In genomic region chr5:138228026-138228425, GRCm38 (mm10) we compare ENCODE assay signal across 8 mouse cellular contexts. TPM values are rescaled to one million over a fixed set of nuclear protein-coding genes. Genes with fewer than 3 reads are reported as not detected.
DNase-seq lines count a peak whose midpoint lies in the region; ATAC-seq and TF ChIP-seq lines count a peak whose summit lies in the region.
"Had no signal": no experiment of that assay in that cellular context is flagged by ENCODE, and none has a peak within 500 bp of the region (broad histone marks: within the 10 kb centered on the region; RNA-seq: fewer than 3 reads in every experiment).

No protein-coding gene starts in this region.

- H3K4me2 ChIP-seq in hindbrain, postnatal 0 days (ENCODE audit: low read depth, low read length): no peak overlapping the region
- no peak overlapping the region for H3K4me2 ChIP-seq in hindbrain, embryonic 12.5 days (replicated peaks)

- H3K4me3 ChIP-seq in hindbrain, postnatal 0 days (ENCODE audit: low read length): no peak overlapping the region
- H3K4me3 ChIP-seq in hindbrain, embryonic 12.5 days: no peak overlapping the region
- no peak overlapping the region for H3K4me3 ChIP-seq in ES-E14 (ENCODE audit: insufficient read depth in 1 of 2, low read depth in 1 of 2, low read length in 2 of 2, poor library complexity in 1 of 2, severe bottlenecking in 1 of 2)
- no peak overlapping the region for H3K4me3 ChIP-seq in spleen, adult 2 months (ENCODE audit: extremely low read depth, insufficient read depth, insufficient read length)

- ATAC-seq in hindbrain, postnatal 0 days: no peak
- ATAC-seq in hindbrain, embryonic 12.5 days (ENCODE audit: low FRiP score): no peak
- peak; percentile 28 for ATAC-seq in granulocyte monocyte progenitor cell, adult 5-6 weeks (replicated peaks; ENCODE audit: poor library complexity, severe bottlenecking)

- in situ Hi-C loops in ES-E14 (cut with MboI; ENCODE audit: low sequenced_read_pairs in 2 of 2, unreplicated experiment in 2 of 2): no loop called here

- no peaks in the 10 kb centered on the region for H3K27me3 ChIP-seq in hindbrain, postnatal 0 days (ENCODE audit: insufficient read depth, low read length)
- no peaks in the 10 kb centered on the region for H3K27me3 ChIP-seq in hindbrain, embryonic 12.5 days
- no peaks in the 10 kb centered on the region for H3K27me3 ChIP-seq in spleen, adult 2 months (ENCODE audit: control insufficient read depth, insufficient read depth, low read length)

- H3K36me3 ChIP-seq in hindbrain, postnatal 0 days (ENCODE audit: insufficient read depth, low read length): no peaks in the 10 kb centered on the region
- no peaks in the 10 kb centered on the region for H3K36me3 ChIP-seq in hindbrain, embryonic 12.5 days
- H3K36me3 ChIP-seq in ES-E14 (ENCODE audit: control insufficient read depth, insufficient read depth, low read length, poor library complexity, severe bottlenecking): no peaks in the 10 kb centered on the region
- no peaks in the 10 kb centered on the region for H3K36me3 ChIP-seq in spleen, adult 2 months (ENCODE audit: control insufficient read depth, insufficient read depth, low read length)

- no peak overlapping the region for H3K9ac ChIP-seq in hindbrain, postnatal 0 days (replicated peaks; ENCODE audit: low read length)
- H3K9ac ChIP-seq in hindbrain, embryonic 12.5 days: no peak overlapping the region
- no peak overlapping the region for H3K9ac ChIP-seq in ES-E14 (ENCODE audit: insufficient read depth, low read depth, low read length, poor library complexity, severe bottlenecking)

- H3K27ac ChIP-seq in hindbrain, postnatal 0 days: no peak overlapping the region
- no peak overlapping the region for H3K27ac ChIP-seq in hindbrain, embryonic 12.5 days
- no peak overlapping the region for H3K27ac ChIP-seq in ES-E14 (ENCODE audit: insufficient read depth, low read depth, low read length, poor library complexity, severe bottlenecking)
- H3K27ac ChIP-seq in spleen, adult 2 months (ENCODE audit: insufficient read depth, low read length): no peak overlapping the region

- H3K9me3 ChIP-seq in hindbrain, postnatal 0 days (ENCODE audit: low read length): no peaks in the 10 kb centered on the region
- no peaks in the 10 kb centered on the region for H3K9me3 ChIP-seq in hindbrain, embryonic 12.5 days (replicated peaks)
- H3K9me3 ChIP-seq in ES-E14 (ENCODE audit: control insufficient read depth, insufficient read depth, low read depth, low read length): no peaks in the 10 kb centered on the region

- TF ChIP-seq CTCF in hindbrain, postnatal 0 days (IDR thresholded peaks at IDR 0.05; ENCODE audit: low read depth): peak; percentile 56
- TF ChIP-seq CTCF in spleen, adult 2 months (IDR thresholded peaks at IDR 0.05; ENCODE audit: extremely low read depth, insufficient read depth, insufficient read length, insufficient replicate concordance): peak; percentile 29; the same call in 1 of the 2 replicates

- no peak for TF ChIP-seq POLR2A in spleen, adult 2 months (IDR thresholded peaks at IDR 0.05; ENCODE audit: low read depth, low read length)

- DNase-seq in hindbrain, postnatal 0 days (ENCODE audit: low spot score): peak; percentile 9
- DNase-seq in A20 (ENCODE audit: low read depth, low spot score) (peak; percentile 80), ES-E14 (ENCODE audit: low read depth, low spot score) (peak; percentile 60)
- DNase-seq in spleen, adult 2 months (ENCODE audit: low read depth in 1 of 2, low spot score in 2 of 2): peak; percentile 7 to 57
- DNase-seq in urinary bladder, postnatal 4 days (ENCODE audit: low spot score in 2 of 2): no peak

- H3K4me1 ChIP-seq in hindbrain, postnatal 0 days (ENCODE audit: insufficient read depth, low read length): no peaks in the 10 kb centered on the region
- H3K4me1 ChIP-seq in hindbrain, embryonic 12.5 days: no peaks in the 10 kb centered on the region
- no peaks in the 10 kb centered on the region for H3K4me1 ChIP-seq in ES-E14 (ENCODE audit: control insufficient read depth in 2 of 2, insufficient read depth in 2 of 2, low read length in 2 of 2, poor library complexity in 1 of 2)
- H3K4me1 ChIP-seq in spleen, adult 2 months (ENCODE audit: control insufficient read depth, insufficient read depth, insufficient read length): peaks cover 4% of the 10 kb centered on the region; the same call in 1 of the 2 replicates

- 67% methylated on average over 3 of the region's 3 CpGs for WGBS in hindbrain, postnatal 0 days
- 59% methylated on average over 3 of the region's 3 CpGs for WGBS in hindbrain, embryonic 12.5 days
- WGBS in spleen, adult 2 months: 38% methylated on average over 3 of the region's 3 CpGs

TF ChIP-seq in ES-E14, 5 proteins besides CTCF, POLR2A, EP300 and RAD21:
- TF ChIP-seq CHD2 (IDR thresholded peaks at IDR 0.05; ENCODE audit: low read depth, low read length) (no peak), MAFK (IDR thresholded peaks at IDR 0.05; ENCODE audit: insufficient read depth, low read depth, low read length) (no peak), HCFC1 (IDR thresholded peaks at IDR 0.05; ENCODE audit: borderline replicate concordance, insufficient read depth, low read length) (no peak), ZC3H11A (IDR thresholded peaks at IDR 0.05; ENCODE audit: borderline replicate concordance, low read depth, low read length) (no peak), ZNF384 (IDR thresholded peaks at IDR 0.05; ENCODE audit: low read depth, low read length) (no peak)

RNA-seq across cellular contexts. Expression of gene Nxpe5, which starts 2.3 kb away (rescaled TPM):
- total RNA-seq in hindbrain, postnatal 0 days (2014; rRNA removed): 0.37 TPM in 1 of 2 replicates, not detected in the other
- polyA plus RNA-seq in hindbrain, postnatal 0 days (2015; fragmentation: Nextera tagmentation; extraction: Ambion mirVana): 0.06 TPM in 1 of 2 replicates, not detected in the other
- polyA plus RNA-seq in hindbrain, embryonic 12.5 days (2016; fragmentation: Nextera tagmentation; extraction: Ambion mirVana): not detected in 2 replicates
- 0.09 TPM in 1 of 2 replicates, not detected in the other for total RNA-seq in ES-E14 (2012; rRNA removed)
- 2.3 and 4.3 TPM in 2 replicates for total RNA-seq in granulocyte monocyte progenitor cell, adult 5-6 weeks (2014; fragmentation: Nextera tagmentation)
- 1.8 and 2.8 TPM in 2 replicates for total RNA-seq in granulocyte monocyte progenitor cell, adult 5-6 weeks (2017)
- 1.2 and 1.6 TPM in 2 replicates for polyA plus RNA-seq in spleen, adult 2 months (2012; rRNA removed)
- polyA plus RNA-seq: limb, embryonic 14.5 days had no signal

RNA-seq across cellular contexts. Expression of gene Lamtor4, which starts 27.3 kb away (rescaled TPM):
- total RNA-seq in hindbrain, postnatal 0 days (2014; rRNA removed): 65.7 and 80.3 TPM in 2 replicates
- 107 and 110 TPM in 2 replicates for polyA plus RNA-seq in hindbrain, postnatal 0 days (2015; fragmentation: Nextera tagmentation; extraction: Ambion mirVana)
- 54.0 and 60.7 TPM in 2 replicates for polyA plus RNA-seq in hindbrain, embryonic 12.5 days (2016; fragmentation: Nextera tagmentation; extraction: Ambion mirVana)
- total RNA-seq in ES-E14 (2012; rRNA removed): 87.2 and 87.3 TPM in 2 replicates
- 132 and 143 TPM in 2 replicates for total RNA-seq in granulocyte monocyte progenitor cell, adult 5-6 weeks (2014; fragmentation: Nextera tagmentation)
- total RNA-seq in granulocyte monocyte progenitor cell, adult 5-6 weeks (2017): 80.9 and 86.9 TPM in 2 replicates
- 108 and 135 TPM in 2 replicates for polyA plus RNA-seq in spleen, adult 2 months (2012; rRNA removed)

RNA-seq across cellular contexts. Expression of gene Mblac1, which starts 33.9 kb away (rescaled TPM):
- 9.5 and 16.5 TPM in 2 replicates for total RNA-seq in hindbrain, postnatal 0 days (2014; rRNA removed)
- 9.3 and 10.6 TPM in 2 replicates for polyA plus RNA-seq in hindbrain, postnatal 0 days (2015; fragmentation: Nextera tagmentation; extraction: Ambion mirVana)
- polyA plus RNA-seq in hindbrain, embryonic 12.5 days (2016; fragmentation: Nextera tagmentation; extraction: Ambion mirVana): 10.9 and 12.8 TPM in 2 replicates
- 2.5 and 3.1 TPM in 2 replicates for total RNA-seq in ES-E14 (2012; rRNA removed)
- 7.8 and 10.6 TPM in 2 replicates for total RNA-seq in granulocyte monocyte progenitor cell, adult 5-6 weeks (2014; fragmentation: Nextera tagmentation)
- 8.8 and 12.4 TPM in 2 replicates for total RNA-seq in granulocyte monocyte progenitor cell, adult 5-6 weeks (2017)
- 2.6 and 4.0 TPM in 2 replicates for polyA plus RNA-seq in spleen, adult 2 months (2012; rRNA removed)

RNA-seq across cellular contexts. Expression of gene BC037034, which starts 35.8 kb away (rescaled TPM):
- total RNA-seq in hindbrain, postnatal 0 days (2014; rRNA removed): 63.1 and 89.3 TPM in 2 replicates
- polyA plus RNA-seq in hindbrain, postnatal 0 days (2015; fragmentation: Nextera tagmentation; extraction: Ambion mirVana): 13.2 and 13.5 TPM in 2 replicates
- polyA plus RNA-seq in hindbrain, embryonic 12.5 days (2016; fragmentation: Nextera tagmentation; extraction: Ambion mirVana): 18.9 and 20.4 TPM in 2 replicates
- 13.7 and 16.2 TPM in 2 replicates for total RNA-seq in ES-E14 (2012; rRNA removed)
- total RNA-seq in granulocyte monocyte progenitor cell, adult 5-6 weeks (2014; fragmentation: Nextera tagmentation): 66.1 and 68.2 TPM in 2 replicates
- total RNA-seq in granulocyte monocyte progenitor cell, adult 5-6 weeks (2017): 37.8 and 50.5 TPM in 2 replicates
- polyA plus RNA-seq in spleen, adult 2 months (2012; rRNA removed): 114 and 128 TPM in 2 replicates

RNA-seq across cellular contexts. Expression of gene Cnpy4, which starts 40.7 kb away (rescaled TPM):
- total RNA-seq in hindbrain, postnatal 0 days (2014; rRNA removed): 11.0 and 11.1 TPM in 2 replicates
- polyA plus RNA-seq in hindbrain, postnatal 0 days (2015; fragmentation: Nextera tagmentation; extraction: Ambion mirVana): 20.8 and 23.4 TPM in 2 replicates
- 45.8 and 46.3 TPM in 2 replicates for polyA plus RNA-seq in hindbrain, embryonic 12.5 days (2016; fragmentation: Nextera tagmentation; extraction: Ambion mirVana)
- 43.5 and 59.5 TPM in 2 replicates for total RNA-seq in ES-E14 (2012; rRNA removed)
- total RNA-seq in granulocyte monocyte progenitor cell, adult 5-6 weeks (2014; fragmentation: Nextera tagmentation): 26.5 and 36.2 TPM in 2 replicates
- 50.9 and 52.5 TPM in 2 replicates for total RNA-seq in granulocyte monocyte progenitor cell, adult 5-6 weeks (2017)
- 2.9 and 4.3 TPM in 2 replicates for polyA plus RNA-seq in spleen, adult 2 months (2012; rRNA removed)

Comparison
In these comparisons a context has a peak if more than half of its experiments do, and no peak if none do; other contexts are left out.
1. DNase-seq: peak in hindbrain, postnatal 0 days (single experiment), A20 (single experiment), ES-E14 (single experiment) and spleen, adult 2 months (2 of 2); none in urinary bladder, postnatal 4 days (0 of 2).